Mouse (Mus musculus) C2C12 (cell line): Measurements from ENCODE around the gene Shisa5. TPM values are rescaled to one million over a fixed set of nuclear protein-coding genes. Genes with fewer than 3 reads are reported as not detected.

Source experiments
- H3K27me3 ChIP-seq: one replicate; pipeline ENCODE4 v1.6.1; 2011; ENCODE audit not compliant: control insufficient read depth, insufficient read depth, insufficient read length
- H3K36me3 ChIP-seq: one replicate; pipeline ENCODE4 v1.6.1; 2011; ENCODE audit not compliant: control insufficient read depth, insufficient read depth
- H3K4me3 ChIP-seq: one replicate; pipeline ENCODE4 v1.5.1; 2011; ENCODE audit warnings: mild to moderate bottlenecking, control low read depth; ENCODE audit not compliant: poor library complexity, insufficient read depth, severe bottlenecking
- H3K79me2 ChIP-seq: one replicate; pipeline ENCODE4 v1.6.1; 2011; ENCODE audit not compliant: control insufficient read depth, insufficient read depth
- H3K79me3 ChIP-seq: one replicate; pipeline ENCODE4 v1.6.1; 2011; ENCODE audit warnings: low read depth, control low read depth
- H3ac ChIP-seq: one replicate; pipeline ENCODE3; 2011; ENCODE audit warnings: low read depth; ENCODE audit not compliant: control insufficient read depth, insufficient read length
- CEBPB ChIP-seq: IDR thresholded peaks from one replicate; pipeline ENCODE4 v1.6.1; 2011; ENCODE audit warnings: low read depth, mild to moderate bottlenecking, control low read depth, moderate library complexity
- CTCF ChIP-seq: IDR thresholded peaks from one replicate; pipeline ENCODE4 v1.5.1; 2011; ENCODE audit not compliant: control insufficient read depth, insufficient read depth, insufficient read length
- FOSL1 ChIP-seq: IDR thresholded peaks from one replicate; pipeline ENCODE4 v1.8.0; 2011; ENCODE audit warnings: mild to moderate bottlenecking, low read length; ENCODE audit not compliant: poor library complexity, insufficient read depth, severe bottlenecking
- MAX ChIP-seq: IDR thresholded peaks from one replicate; pipeline ENCODE4 v1.6.1; 2011; ENCODE audit warnings: mild to moderate bottlenecking, control low read depth
- MYOD1 ChIP-seq: IDR thresholded peaks from one replicate; pipeline ENCODE4 v1.6.1; 2011; ENCODE audit warnings: low read depth; ENCODE audit not compliant: control insufficient read depth, insufficient read length
- MYOG ChIP-seq: IDR thresholded peaks from one replicate; pipeline ENCODE4 v1.6.1; 2011; ENCODE audit not compliant: control insufficient read depth, insufficient read length; ENCODE audit errors: extremely low read depth
- USF1 ChIP-seq: IDR thresholded peaks from one replicate; pipeline ENCODE4 v1.6.1; 2011; ENCODE audit warnings: low read depth, mild to moderate bottlenecking, control low read depth, moderate library complexity
- polyA plus RNA-seq: library from polyadenylated mRNA; unstranded; fragments of >200 nt; fragmentation: generic; extraction: Trizol; gene quantifications from one replicate; pipeline ENCODE4 v1.2.1, GENCODE M21; 2012; ENCODE audit warnings: missing spikeins

Gene Shisa5
- polyA plus RNA-seq, 1 experiment = 86.4 TPM

GRCm38 (mm10) chr9:109007025-109007780 is 31.2 kb upstream of the Shisa5 start:
- Histone ChIP-seq H3K27me3 (no peaks in the 10 kb centered on the region), H3K79me3 (no peaks in the 10 kb centered on the region), H3K36me3 (peaks cover 9% of the 10 kb centered on the region), H3K79me2 (no peaks in the 10 kb centered on the region), H3K4me3 (no peak overlapping the region), H3ac (no peak overlapping the region)
- TF ChIP-seq CTCF (no peak), MAX (no peak), CEBPB (no peak), FOSL1 (no peak)

GRCm38 (mm10) chr9:109008081-109008480 is 30.3 kb upstream of the Shisa5 start:
- H3ac ChIP-seq = no peak overlapping the region
- no peaks in the 10 kb centered on the region for H3K79me2 ChIP-seq
- H3K36me3 ChIP-seq = peaks cover 10% of the 10 kb centered on the region
- no peaks in the 10 kb centered on the region for H3K27me3 ChIP-seq
- no peaks in the 10 kb centered on the region for H3K79me3 ChIP-seq
- no peak for TF ChIP-seq MYOD1
- H3K4me3 ChIP-seq = no peak overlapping the region

GRCm38 (mm10) chr9:109008994-109009635 is 29.2 kb upstream of the Shisa5 start:
- H3K4me3 ChIP-seq = no peak overlapping the region
- peaks cover 14% of the 10 kb centered on the region for H3K36me3 ChIP-seq
- H3K79me2 ChIP-seq = no peaks in the 10 kb centered on the region
- no peaks in the 10 kb centered on the region for H3K79me3 ChIP-seq
- TF ChIP-seq FOSL1 = no peak
- no peak for TF ChIP-seq CEBPB
- TF ChIP-seq MYOD1 = no peak
- TF ChIP-seq MYOG = no peak
- no peak for TF ChIP-seq CTCF
- no peak for TF ChIP-seq MAX
- TF ChIP-seq USF1 = no peak
- no peak overlapping the region for H3ac ChIP-seq
- no peaks in the 10 kb centered on the region for H3K27me3 ChIP-seq

GRCm38 (mm10) chr9:109009636-109010315 is 28.6 kb upstream of the Shisa5 start:
- H3K79me3 ChIP-seq = no peaks in the 10 kb centered on the region
- TF ChIP-seq CEBPB (no peak), FOSL1 (no peak)
- H3K79me2 ChIP-seq = no peaks in the 10 kb centered on the region
- peaks cover 14% of the 10 kb centered on the region for H3K36me3 ChIP-seq
- no peak overlapping the region for H3K4me3 ChIP-seq
- H3ac ChIP-seq = no peak overlapping the region
- H3K27me3 ChIP-seq = no peaks in the 10 kb centered on the region

- Histone ChIP-seq H3K36me3 (peaks cover 14% of the 10 kb centered on the region), H3ac (no peak overlapping the region), H3K4me3 (no peak overlapping the region), H3K27me3 (no peaks in the 10 kb centered on the region), H3K79me3 (no peaks in the 10 kb centered on the region), H3K79me2 (no peaks in the 10 kb centered on the region)
- TF ChIP-seq MYOD1 = no peak
- no peak for TF ChIP-seq CEBPB
- no peak for TF ChIP-seq MYOG
- TF ChIP-seq USF1 = no peak
- no peak for TF ChIP-seq MAX
- TF ChIP-seq FOSL1 = no peak
- no peak for TF ChIP-seq CTCF
Measured at GRCm38 (mm10) chr9:109010316-109010690, 28.1 kb upstream of the Shisa5 start.

GRCm38 (mm10) chr9:109015397-109015796 is 23.0 kb upstream of the Shisa5 start:
- Histone ChIP-seq H3K79me3 (no peaks in the 10 kb centered on the region), H3ac (no peak overlapping the region), H3K27me3 (no peaks in the 10 kb centered on the region), H3K36me3 (peaks cover 8% of the 10 kb centered on the region), H3K4me3 (no peak overlapping the region), H3K79me2 (no peaks in the 10 kb centered on the region)
- TF ChIP-seq MYOG (no peak), MAX (no peak), USF1 (no peak), FOSL1 (no peak), CEBPB (no peak), CTCF (no peak), MYOD1 (no peak)
